Mouse (Mus musculus): ENCODE measurements around the gene Arsg. TPM values are rescaled to one million over a fixed set of nuclear protein-coding genes. Genes with fewer than 3 reads are reported as not detected.

Gene Arsg
- total and polyA plus RNA-seq, 2 experiments from 2014 or later = 4.3 TPM

- peak overlapping the region; percentile 83 for H3K4me2 ChIP-seq (ENCODE audit: low read depth, low read length)
- DNase-seq (ENCODE audit: low spot score) = peak; percentile 33
- no peak for ATAC-seq (ENCODE audit: insufficient read depth, low read depth)
- 41% methylated on average over 6 of the region's 6 CpGs for WGBS
- H3K27ac ChIP-seq (ENCODE audit: low read depth) = peak overlapping the region; percentile 61
- peaks cover 9% of the 10 kb centered on the region for H3K36me3 ChIP-seq (replicated peaks; ENCODE audit: control insufficient read depth, insufficient read depth, low read length)
- TF ChIP-seq CTCF (IDR thresholded peaks at IDR 0.05; ENCODE audit: low read depth) = no peak
- no peak for TF ChIP-seq EP300 (IDR thresholded peaks at IDR 0.05; ENCODE audit: low read depth)
- H3K27me3 ChIP-seq (ENCODE audit: control insufficient read depth, insufficient read depth, low read length) = no peaks in the 10 kb centered on the region
- peaks cover 14% of the 10 kb centered on the region for H3K4me1 ChIP-seq (ENCODE audit: control insufficient read depth, insufficient read depth)
- 0 out of 2 replicates have a peak overlapping the region, but pooled peaks have one; percentile 22 for H3K9ac ChIP-seq (replicated peaks; ENCODE audit: low read depth, low read length)
- H3K4me3 ChIP-seq (ENCODE audit: low read depth, low read length) = peak overlapping the region; percentile 94; the same call in 1 of the 2 replicates
- no peaks in the 10 kb centered on the region for H3K9me3 ChIP-seq (replicated peaks; ENCODE audit: control insufficient read depth, low read length)
Measured at GRCm38 (mm10) chr11:109608976-109609625, 135.9 kb downstream of the Arsg start.

DNA sequence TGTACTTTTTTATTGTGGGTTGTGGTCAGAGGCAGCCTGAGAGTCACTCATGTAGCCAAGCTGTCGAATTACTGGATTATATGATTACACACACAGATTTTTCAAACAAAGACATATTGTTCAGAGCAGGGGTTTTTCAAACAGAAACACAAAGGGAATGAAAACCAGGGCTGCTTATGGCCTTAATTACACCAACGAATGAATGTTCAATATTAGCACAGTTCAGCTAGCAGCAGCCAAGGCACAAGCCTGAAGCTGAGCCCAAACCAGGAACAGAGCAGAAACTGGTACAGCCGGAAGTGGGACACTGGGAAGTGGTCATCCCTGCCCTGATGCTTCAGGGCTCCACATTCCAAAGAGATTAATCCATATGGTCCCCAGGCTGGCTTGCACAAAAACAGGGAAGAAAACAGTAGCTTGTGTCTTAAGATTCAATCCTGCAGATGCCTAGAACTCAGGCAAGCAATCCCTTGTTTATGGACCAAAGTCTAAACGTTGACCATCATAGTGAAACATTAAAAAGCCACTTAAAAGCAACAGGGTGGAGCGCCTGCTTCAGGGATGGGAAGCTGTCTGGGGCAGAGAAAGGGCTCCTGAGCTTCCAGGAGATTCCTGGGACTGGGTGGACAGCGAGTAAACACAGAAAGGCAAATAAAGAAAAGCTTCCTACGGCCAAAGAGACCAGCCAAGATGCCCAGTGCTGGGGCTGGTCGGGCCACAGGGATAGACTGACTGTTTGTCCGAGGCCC, 137.0 kb downstream of the Arsg start:
- H3K4me1 ChIP-seq (ENCODE audit: control insufficient read depth, insufficient read depth) = peaks cover 14% of the 10 kb centered on the region
- no peaks in the 10 kb centered on the region for H3K9me3 ChIP-seq (replicated peaks; ENCODE audit: control insufficient read depth, low read length)
- peak overlapping the region; percentile 83 for H3K4me2 ChIP-seq (ENCODE audit: low read depth, low read length)
- H3K36me3 ChIP-seq (replicated peaks; ENCODE audit: control insufficient read depth, insufficient read depth, low read length) = 0 out of 2 replicates have a peak, but pooled peaks cover 4% of the 10 kb centered on the region
- no peaks in the 10 kb centered on the region for H3K27me3 ChIP-seq (ENCODE audit: control insufficient read depth, insufficient read depth, low read length)
- no peak for DNase-seq (ENCODE audit: low spot score)
- ATAC-seq (ENCODE audit: insufficient read depth, low read depth) = no peak
- peak overlapping the region; percentile 88 for H3K9ac ChIP-seq (replicated peaks; ENCODE audit: low read depth, low read length)
- WGBS = 18% methylated on average over 9 of the region's 9 CpGs
- TF ChIP-seq EP300 (IDR thresholded peaks at IDR 0.05; ENCODE audit: low read depth) (no peak), CTCF (IDR thresholded peaks at IDR 0.05; ENCODE audit: low read depth) (no peak)
- peak overlapping the region; percentile 94 for H3K4me3 ChIP-seq (ENCODE audit: low read depth, low read length)
- peak overlapping the region; percentile 97 for H3K27ac ChIP-seq (ENCODE audit: low read depth)

GRCm38 (mm10) chr11:109610795-109611302, 137.7 kb downstream of the Arsg start:
- TF ChIP-seq EP300 (IDR thresholded peaks at IDR 0.05; ENCODE audit: low read depth) (no peak), CTCF (IDR thresholded peaks at IDR 0.05; ENCODE audit: low read depth) (peak; percentile 16)
- Histone ChIP-seq H3K9ac (replicated peaks; ENCODE audit: low read depth, low read length) (peak overlapping the region; percentile 88), H3K4me3 (ENCODE audit: low read depth, low read length) (peak overlapping the region; percentile 94), H3K9me3 (replicated peaks; ENCODE audit: control insufficient read depth, low read length) (no peaks in the 10 kb centered on the region), H3K4me1 (ENCODE audit: control insufficient read depth, insufficient read depth) (peaks cover 14% of the 10 kb centered on the region), H3K4me2 (ENCODE audit: low read depth, low read length) (peak overlapping the region; percentile 83), H3K36me3 (replicated peaks; ENCODE audit: control insufficient read depth, insufficient read depth, low read length) (0 out of 2 replicates have a peak, but pooled peaks cover 4% of the 10 kb centered on the region), H3K27me3 (ENCODE audit: control insufficient read depth, insufficient read depth, low read length) (no peaks in the 10 kb centered on the region), H3K27ac (ENCODE audit: low read depth) (peak overlapping the region; percentile 97)
- 0% methylated on average over 26 of the region's 26 CpGs for WGBS
- DNase-seq (ENCODE audit: low spot score) (peak; percentile 66), ATAC-seq (ENCODE audit: insufficient read depth, low read depth) (peak; percentile 6; the same call in 1 of the 2 replicates)

DNA sequence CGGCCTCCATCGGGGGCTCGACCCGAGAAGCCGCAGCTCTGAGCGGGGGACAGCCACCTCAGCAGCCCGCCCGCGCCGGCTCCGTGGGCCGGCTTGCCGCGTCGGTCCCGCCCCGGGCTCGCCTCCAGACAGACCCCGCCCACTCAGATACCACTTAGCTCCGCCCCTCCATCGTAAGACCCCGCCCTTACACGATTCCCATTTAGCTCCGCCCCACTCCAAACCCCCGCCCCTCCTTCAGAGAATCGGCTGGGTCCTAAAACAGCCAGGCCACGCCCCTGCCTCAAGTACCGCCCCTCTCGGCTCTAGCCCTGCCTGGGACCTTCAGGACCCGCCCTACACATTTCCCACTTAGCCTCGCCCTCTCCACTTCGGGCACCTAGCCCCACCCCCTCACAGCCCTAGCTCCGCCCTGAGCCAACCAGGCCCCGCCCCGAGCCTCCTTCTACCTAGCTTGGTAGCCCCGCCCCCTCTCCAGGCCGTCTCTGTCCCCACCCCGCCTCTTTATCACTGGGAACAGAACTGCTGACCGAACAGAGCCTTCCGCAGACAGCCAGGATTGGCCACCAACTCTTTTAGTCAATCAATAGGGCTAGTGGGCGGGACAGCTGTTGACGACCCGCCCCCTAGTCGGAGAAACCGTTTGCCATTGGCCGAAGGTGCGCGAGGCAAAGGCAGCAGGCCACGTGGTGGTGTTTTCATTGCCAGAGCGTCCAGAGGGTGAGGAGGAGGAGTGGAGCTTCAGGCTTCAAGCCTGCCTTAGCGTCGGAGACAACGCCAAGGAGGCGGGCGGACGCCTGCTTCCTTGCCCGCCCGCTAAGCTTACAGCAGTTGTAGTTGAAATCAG, 138.4 kb downstream of the Arsg start, which contains the start of gene Wipi1:
Gene Wipi1 (minus strand): TSS at position 665 of the 847 bp plus-strand sequence.
- Histone ChIP-seq H3K27ac (ENCODE audit: low read depth) (peak within 1 kb of the TSS; percentile 97), H3K9ac (replicated peaks; ENCODE audit: low read depth, low read length) (peak within 1 kb of the TSS; percentile 88), H3K4me1 (ENCODE audit: control insufficient read depth, insufficient read depth) (peaks cover 19% of the 10 kb centered on the region), H3K27me3 (ENCODE audit: control insufficient read depth, insufficient read depth, low read length) (no peaks in the 10 kb centered on the region), H3K36me3 (replicated peaks; ENCODE audit: control insufficient read depth, insufficient read depth, low read length) (0 out of 2 replicates have a peak, but pooled peaks cover 3% of the 10 kb centered on the region), H3K9me3 (replicated peaks; ENCODE audit: control insufficient read depth, low read length) (no peaks in the 10 kb centered on the region), H3K4me2 (ENCODE audit: low read depth, low read length) (peak within 1 kb of the TSS; percentile 83), H3K4me3 (ENCODE audit: low read depth, low read length) (peak within 1 kb of the TSS; percentile 94)
- DNase-seq (ENCODE audit: low spot score) (peak; percentile 100), ATAC-seq (ENCODE audit: insufficient read depth, low read depth) (peak; percentile 95)
- TF ChIP-seq EP300 (IDR thresholded peaks at IDR 0.05; ENCODE audit: low read depth) = no peak
- TF ChIP-seq CTCF (IDR thresholded peaks at IDR 0.05; ENCODE audit: low read depth) = no peak
- under 1% methylated on average over 56 of the region's 58 CpGs for WGBS
